Mouse (Mus musculus) 3134 (cell line): ENCODE measurements at regions not wholly inside any gene's neighbourhood (a gene's known extent, or its start where the extent isn't known, plus 50 kb on each side); places are given as distances from the start of the nearest gene placed in this dataset.
"Not testable (repeated sequence)": the region's sequence is repeated elsewhere in the genome, so short reads cannot be mapped to it uniquely, and the experiment has no call there.

Experiments
- DNase-seq: peaks from one replicate; pipeline ENCODE4 v3.0.0-alpha.2; 2011; ENCODE audit warnings: low spot score; ENCODE audit not compliant: insufficient read length; ENCODE audit errors: extremely low read depth

- no peak for DNase-seq
Observed at GRCm38 (mm10) chr10:15046285-15046684, 328.3 kb upstream of the Gje1 start.

GRCm38 (mm10) chr10:15037571-15037970 is 319.6 kb upstream of the Gje1 start:
- peak; percentile 43 for DNase-seq

GRCm38 (mm10) chr10:15031517-15031916 is 313.5 kb upstream of the Gje1 start:
- DNase-seq, result no peak

- no peak for DNase-seq
Observed at GRCm38 (mm10) chr10:15029151-15029550, 311.1 kb upstream of the Gje1 start.

GRCm38 (mm10) chr10:15013919-15014318 is 295.9 kb upstream of the Gje1 start:
- DNase-seq, result no peak

- DNase-seq, result no peak
Observed at GRCm38 (mm10) chr10:14996374-14996773, 278.4 kb upstream of the Gje1 start.

GRCm38 (mm10) chr10:14989601-14990140 is 271.7 kb upstream of the Gje1 start:
- DNase-seq, result no peak

GRCm38 (mm10) chr10:14986566-14986965 is 268.6 kb upstream of the Gje1 start:
- not testable (repeated sequence) for DNase-seq

GRCm38 (mm10) chr10:14978093-14978755 is 260.2 kb upstream of the Gje1 start:
- DNase-seq, result no peak

GRCm38 (mm10) chr10:14977268-14978000 is 259.4 kb upstream of the Gje1 start:
- DNase-seq, result no peak

- DNase-seq, result no peak
Observed at GRCm38 (mm10) chr10:14969726-14970125, 251.7 kb upstream of the Gje1 start.

GRCm38 (mm10) chr10:14967645-14968044 is 249.6 kb upstream of the Gje1 start:
- DNase-seq, result no peak

- DNase-seq, result not testable (repeated sequence)
Observed at GRCm38 (mm10) chr10:14966771-14967170, 248.8 kb upstream of the Gje1 start.

- DNase-seq, result no peak
Observed at GRCm38 (mm10) chr10:14952899-14953478, 235.0 kb upstream of the Gje1 start.

GRCm38 (mm10) chr10:14941875-14942274 is 223.9 kb upstream of the Gje1 start:
- no peak for DNase-seq
